Mouse (Mus musculus) megakaryocyte-erythroid progenitor cell, adult 5-6 weeks (primary cell): ENCODE measurements at regions not wholly inside any gene's neighbourhood (a gene's known extent, or its start where the extent isn't known, plus 50 kb on each side); places are given as distances from the start of the nearest gene placed in this dataset.

Source experiments
- ATAC-seq: replicated peaks from 2 replicates; pipeline ENCODE4 v1.8.0; 2016; ENCODE audit warnings: mild to moderate bottlenecking, inconsistent platforms; ENCODE audit not compliant: severe bottlenecking, poor library complexity, low FRiP score, low TSS enrichment

- ATAC-seq = no peak
These were observed 99.0 kb upstream of the Rnaseh2b start for GRCm38 (mm10) chr14:62193371-62193770.

GRCm38 (mm10) chr14:62196776-62197175 is 95.6 kb upstream of the Rnaseh2b start:
- ATAC-seq = no peak

GRCm38 (mm10) chr14:62198476-62199190 is 93.8 kb upstream of the Rnaseh2b start:
- no peak for ATAC-seq

GRCm38 (mm10) chr14:62215071-62215470 is 77.3 kb upstream of the Rnaseh2b start:
- no peak for ATAC-seq

- ATAC-seq = no peak
These were observed 75.4 kb upstream of the Rnaseh2b start for GRCm38 (mm10) chr14:62216995-62217394.

GRCm38 (mm10) chr14:62217971-62218370 is 74.4 kb upstream of the Rnaseh2b start:
- no peak for ATAC-seq

GRCm38 (mm10) chr14:62218716-62219115 is 73.7 kb upstream of the Rnaseh2b start:
- ATAC-seq = no peak

- no peak for ATAC-seq
These were observed 71.6 kb upstream of the Rnaseh2b start for GRCm38 (mm10) chr14:62220770-62221169.
